Mouse (Mus musculus): Measurements from ENCODE around the gene Hoxa3.

Hoxa3 gene

GRCm38 (mm10) chr6:52247766-52248637, 34.9 kb upstream of the Hoxa3 start:
- in situ Hi-C loops (cut with MboI, MseI) = loop anchor here (25.0 kb wide), 1 partner anchor 1039 kb away; the partner anchor contains the start of gene Creb5

DNA sequence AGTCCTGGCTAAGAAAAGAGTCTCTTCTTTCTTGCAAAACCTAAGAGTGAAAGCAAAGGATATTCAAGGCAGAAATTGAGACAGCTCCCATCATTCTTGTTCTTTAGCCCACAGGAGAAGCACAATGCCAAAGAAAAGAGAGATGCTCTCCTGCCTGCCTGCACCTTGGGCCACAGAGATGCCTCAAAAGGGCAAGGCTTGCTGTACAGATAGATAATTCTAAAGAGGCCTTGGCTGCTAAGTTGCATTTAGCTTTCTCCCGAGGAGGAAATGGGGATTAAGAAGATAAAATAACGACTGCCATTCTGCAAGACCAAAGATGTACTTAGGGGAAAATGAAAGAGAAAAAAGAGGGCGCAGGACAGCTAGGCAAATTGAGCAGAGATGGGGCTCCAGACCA, 33.8 kb upstream of the Hoxa3 start:
- in situ Hi-C loops (cut with MboI, MseI) = loop anchor here (25.0 kb wide), 1 partner anchor 1040 kb away; the partner anchor contains the start of gene Creb5

DNA sequence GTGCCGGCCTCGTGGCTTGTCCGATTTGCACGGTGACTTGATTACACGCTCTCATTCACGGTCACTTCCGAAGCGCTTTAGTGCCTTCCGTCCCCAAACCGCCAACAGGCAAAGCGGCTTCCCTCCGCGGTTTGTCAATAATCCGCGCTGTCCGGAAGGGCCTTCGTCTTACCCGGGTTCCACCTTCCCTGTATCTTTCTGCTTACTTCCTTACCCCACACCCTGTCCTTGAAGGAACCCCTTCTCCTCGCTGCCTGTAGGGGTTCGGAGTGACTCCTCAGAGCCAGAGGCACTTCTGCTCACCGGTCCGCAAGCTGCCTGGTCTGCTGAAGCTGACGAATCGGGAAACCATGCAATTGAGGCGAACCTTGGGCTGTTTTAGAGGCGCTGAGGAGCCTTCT, 33.3 kb upstream of the Hoxa3 start:
- in situ Hi-C loops (cut with MboI, MseI) = loop anchor here (25.0 kb wide), 1 partner anchor 1041 kb away; the partner anchor contains the start of gene Creb5

- in situ Hi-C loops (cut with MboI, MseI) = loop anchor here (25.0 kb wide), 1 partner anchor 1042 kb away; the partner anchor contains the start of gene Creb5
These were observed 32.6 kb upstream of the Hoxa3 start, which contains the start of gene Hoxa11 for GRCm38 (mm10) chr6:52245757-52246142. TSS of gene Hoxa11 (minus strand) at chr6:52245810.

GRCm38 (mm10) chr6:52245040-52245756, 32.1 kb upstream of the Hoxa3 start:
- in situ Hi-C loops (cut with MboI, MseI) = loop anchor here (25.0 kb wide), 1 partner anchor 1042 kb away; the partner anchor contains the start of gene Creb5

DNA sequence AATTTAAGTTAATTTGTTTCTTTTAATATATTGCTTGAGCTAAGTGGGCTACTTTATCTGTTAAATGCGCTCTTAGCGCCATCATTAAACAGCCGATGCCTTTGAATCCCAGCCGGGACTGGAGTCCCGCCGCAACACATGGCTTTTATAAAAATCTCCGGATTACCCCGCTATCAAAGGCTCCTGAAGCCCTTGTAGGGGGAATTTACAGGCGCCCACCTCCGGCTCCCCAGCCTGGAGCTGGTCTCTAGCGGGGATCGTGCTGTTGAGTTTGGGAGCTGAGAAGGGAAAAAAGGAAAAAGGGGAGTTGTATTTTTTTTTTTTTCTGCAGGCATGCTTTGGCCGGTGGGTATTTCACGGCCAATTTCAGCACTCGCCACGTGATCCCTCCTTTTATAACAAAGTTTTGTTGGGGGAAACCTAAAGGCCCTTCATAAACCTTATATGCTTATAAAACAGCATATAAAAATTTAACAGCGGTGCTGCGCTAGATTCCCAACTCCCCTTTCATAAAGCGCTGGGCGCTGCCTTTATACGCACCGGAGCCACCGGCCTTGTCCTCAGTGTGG, 31.4 kb upstream of the Hoxa3 start:
- in situ Hi-C loops (cut with MboI, MseI) = loop anchor here (25.0 kb wide), 1 partner anchor 1043 kb away; the partner anchor contains the start of gene Creb5

GRCm38 (mm10) chr6:52243681-52244121, 30.6 kb upstream of the Hoxa3 start:
- in situ Hi-C loops (cut with MboI, MseI) = loop anchor here (25.0 kb wide), 1 partner anchor 1044 kb away; the partner anchor contains the start of gene Creb5

DNA sequence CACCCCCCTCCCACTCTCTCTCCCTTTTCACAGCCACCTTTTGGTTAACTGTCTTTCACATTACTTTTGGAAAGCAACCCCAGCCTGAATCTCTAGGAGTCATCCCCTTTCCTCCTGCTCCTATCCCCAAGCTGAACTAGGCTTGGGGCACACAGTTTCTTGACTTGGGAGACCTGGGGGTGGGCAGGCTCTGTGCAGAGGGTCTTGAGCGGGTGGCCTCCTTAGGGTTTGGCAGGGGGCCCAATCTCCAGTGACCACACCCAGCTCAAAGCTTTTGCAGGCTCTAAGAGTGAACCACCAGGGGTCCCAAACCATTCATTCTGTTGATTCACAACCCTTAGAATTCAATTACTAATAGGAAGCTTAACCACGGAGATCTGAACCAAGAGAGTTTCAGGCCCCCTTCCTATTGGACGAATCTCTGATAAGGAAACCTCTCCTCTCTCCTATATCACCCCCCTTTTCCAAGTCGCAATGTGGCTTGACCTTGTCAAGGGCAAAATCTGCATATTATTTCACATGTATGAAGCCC, 29.7 kb upstream of the Hoxa3 start:
- in situ Hi-C loops (cut with MboI, MseI) = loop anchor here (25.0 kb wide), 1 partner anchor 1044 kb away; the partner anchor contains the start of gene Creb5

GRCm38 (mm10) chr6:52241001-52241621, 28.0 kb upstream of the Hoxa3 start:
- in situ Hi-C loops (cut with MboI, MseI) = loop anchor here (25.0 kb wide), 1 partner anchor 1046 kb away; the partner anchor contains the start of gene Creb5

- in situ Hi-C loops (cut with MboI, MseI) = loop anchor here (25.0 kb wide), 1 partner anchor 1047 kb away; the partner anchor contains the start of gene Creb5
These were observed 27.4 kb upstream of the Hoxa3 start, which contains the start of gene Hoxa10 for GRCm38 (mm10) chr6:52240389-52241000. TSS of gene Hoxa10 (minus strand) at chr6:52240854.

DNA sequence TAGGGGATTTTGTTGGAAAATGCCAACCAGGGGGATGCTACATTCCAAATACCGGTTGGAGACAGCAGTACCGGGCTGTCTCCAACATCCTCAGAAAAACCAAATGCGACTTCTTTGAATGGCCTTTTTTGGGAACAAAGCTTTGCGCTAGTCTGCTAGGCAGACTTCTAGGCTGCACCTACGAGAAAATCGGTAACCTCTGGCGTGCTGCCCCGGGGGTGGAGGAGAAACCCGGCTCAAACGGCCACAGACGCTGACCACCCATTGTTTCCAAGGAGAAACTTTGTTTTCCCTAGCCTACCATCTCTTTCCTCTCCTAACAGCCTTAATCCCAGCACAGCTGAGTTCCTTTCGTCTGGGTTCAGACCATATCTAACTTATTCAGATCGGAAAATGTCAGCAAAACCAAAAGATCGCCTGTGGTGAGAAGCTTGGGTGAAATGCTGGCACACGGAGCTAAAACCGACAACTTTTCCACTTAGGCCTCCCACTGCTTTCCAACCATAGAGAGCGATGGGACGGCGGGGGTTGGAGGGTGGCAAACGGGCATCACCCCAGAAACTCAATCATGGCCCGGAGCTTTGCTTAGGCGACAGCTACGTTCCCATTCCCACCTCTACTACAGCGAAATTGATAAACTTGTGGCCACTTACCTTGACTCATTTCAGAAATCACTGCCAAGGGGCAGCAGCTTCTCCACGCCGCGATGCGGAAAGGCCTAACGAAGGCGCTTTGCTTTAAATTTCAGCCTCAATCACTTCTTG, 26.7 kb upstream of the Hoxa3 start:
- in situ Hi-C loops (cut with MboI, MseI) = loop anchor here (25.0 kb wide), 1 partner anchor 1047 kb away; the partner anchor contains the start of gene Creb5

DNA sequence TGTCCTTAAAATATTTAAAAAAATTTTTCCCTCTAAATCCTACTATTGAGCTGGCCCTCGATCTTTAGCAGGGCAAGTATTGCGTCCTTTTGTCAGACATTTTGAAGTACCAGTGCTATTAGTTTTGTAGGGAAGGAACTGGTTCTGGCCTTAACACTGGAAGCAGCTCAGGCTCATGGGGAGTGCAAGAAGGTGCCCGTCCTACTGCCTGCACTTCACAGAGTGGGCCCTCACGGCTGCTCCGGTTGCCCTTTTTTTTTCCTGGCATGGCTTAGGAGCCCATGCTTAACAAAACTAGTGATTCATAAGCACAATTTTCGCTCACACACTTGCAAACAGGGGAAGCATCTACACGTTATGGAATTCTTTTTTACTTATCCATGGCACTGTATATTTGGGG, 25.8 kb upstream of the Hoxa3 start:
- in situ Hi-C loops (cut with MboI, MseI) = loop anchor here (25.0 kb wide), 1 partner anchor 1048 kb away; the partner anchor contains the start of gene Creb5

DNA sequence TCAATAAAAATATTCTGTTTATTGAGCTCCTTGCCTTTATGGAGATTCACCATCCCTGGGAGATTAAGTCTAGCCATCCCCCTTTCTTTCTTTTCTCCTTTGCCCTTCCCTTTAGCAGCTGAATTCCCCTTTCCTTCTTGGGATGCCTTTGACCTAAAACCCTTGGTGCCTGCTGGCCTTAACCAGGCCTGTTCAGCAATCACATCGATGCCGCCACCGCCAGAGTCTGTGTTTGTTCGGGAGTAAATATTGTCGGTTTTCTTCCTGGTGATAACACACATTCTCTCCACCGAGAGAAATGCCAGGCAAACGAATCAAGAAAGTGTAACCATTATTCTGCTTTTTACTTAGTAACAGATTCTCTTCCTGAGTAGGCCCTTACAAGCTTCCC, 25.0 kb upstream of the Hoxa3 start:
- in situ Hi-C loops (cut with MboI, MseI) = loop anchor here (25.0 kb wide), 1 partner anchor 1049 kb away; the partner anchor contains the start of gene Creb5

DNA sequence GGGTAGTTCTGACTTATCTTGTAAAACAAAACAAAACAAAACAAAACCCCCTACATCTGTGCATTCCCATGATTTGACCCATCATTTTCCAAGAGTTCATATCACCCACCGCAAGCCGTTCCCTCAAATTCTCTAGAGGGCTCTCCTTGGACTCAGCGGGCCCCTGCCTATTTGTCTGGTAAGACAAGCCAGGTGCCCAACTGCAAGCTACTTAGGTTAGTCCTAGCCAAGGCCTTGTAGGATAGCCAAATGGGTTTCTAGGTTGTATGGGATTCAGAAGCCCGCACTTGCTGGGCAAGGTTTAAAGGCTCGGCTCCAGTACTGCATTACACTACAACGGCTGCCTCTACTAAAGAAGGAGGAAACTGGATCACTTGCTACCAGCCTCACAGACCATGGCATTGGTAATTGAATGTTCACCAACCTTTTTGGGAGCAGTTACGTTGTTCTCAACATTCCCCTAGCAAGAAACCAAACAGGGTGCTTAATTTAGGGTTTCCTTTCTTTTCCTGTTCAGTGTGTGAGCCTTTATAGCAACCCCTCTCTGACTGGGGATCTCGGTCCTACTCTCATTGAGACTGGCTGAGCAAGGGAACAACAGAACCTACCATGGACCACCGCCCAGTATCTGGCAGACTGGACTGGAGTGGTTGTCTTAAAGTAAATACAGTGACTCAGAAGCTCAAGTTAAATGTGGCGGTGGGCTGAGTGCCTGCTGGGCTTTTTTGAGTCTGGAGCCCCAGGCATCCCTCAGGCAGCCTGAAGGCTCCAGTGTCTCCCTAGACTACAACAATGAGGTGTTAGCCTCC, 24.4 kb upstream of the Hoxa3 start:
- in situ Hi-C loops (cut with MboI, MseI) = loop anchor here (25.0 kb wide), 1 partner anchor 1050 kb away; the partner anchor contains the start of gene Creb5

GRCm38 (mm10) chr6:52236806-52237205, 23.7 kb upstream of the Hoxa3 start:
- in situ Hi-C loops (cut with MboI, MseI) = loop anchor here (25.0 kb wide), 1 partner anchor 1050 kb away; the partner anchor contains the start of gene Creb5

GRCm38 (mm10) chr6:52235866-52236265, 22.7 kb upstream of the Hoxa3 start:
- in situ Hi-C loops (cut with MboI, MseI) = loop anchor here (25.0 kb wide), 1 partner anchor 1051 kb away; the partner anchor contains the start of gene Creb5

DNA sequence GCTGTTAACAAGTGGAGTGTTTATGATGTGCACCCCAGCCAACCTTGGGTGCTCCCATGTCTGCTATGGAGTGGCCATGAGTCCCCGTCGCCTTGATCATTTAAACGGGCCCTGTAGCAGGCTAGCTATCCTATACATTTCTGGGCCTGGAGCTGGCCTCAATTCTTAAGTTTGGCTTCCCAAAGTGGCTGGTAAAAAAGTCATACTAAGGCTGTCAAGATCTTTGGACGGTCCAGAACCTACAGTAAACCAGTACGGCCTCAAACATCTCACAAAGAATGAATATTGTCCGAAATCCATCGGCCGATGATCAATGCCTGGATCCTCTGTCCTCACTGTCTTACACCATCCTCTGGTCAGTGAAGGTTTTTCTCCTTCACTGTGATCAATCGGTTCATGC, 22.1 kb upstream of the Hoxa3 start:
- in situ Hi-C loops (cut with MboI, MseI) = loop anchor here (25.0 kb wide), 1 partner anchor 1052 kb away; the partner anchor contains the start of gene Creb5

Measured in T-helper 1 cell (primary cell).